Mouse (Mus musculus): Measurements from ENCODE around the gene H2-Q2. TPM values are rescaled to one million over a fixed set of nuclear protein-coding genes. Genes with fewer than 3 reads are reported as not detected.
"Not testable (repeated sequence)": the region's sequence is repeated elsewhere in the genome, so short reads cannot be mapped to it uniquely, and the experiment has no call there.

Gene H2-Q2
- polyA plus RNA-seq, 1 experiment from 2014 or later = 0.31 TPM

GRCm38 (mm10) chr17:35392671-35393070 lies 50.6 kb downstream of the H2-Q2 start:
- WGBS = 76% methylated on average over 2 of the region's 2 CpGs
- not testable (repeated sequence) for H3K27ac ChIP-seq (ENCODE audit: low read depth, low read length); H3K9me3 ChIP-seq (ENCODE audit: control insufficient read depth, low read length); H3K4me2 ChIP-seq (ENCODE audit: low read depth, low read length, severe bottlenecking); ATAC-seq (replicated peaks; ENCODE audit: low FRiP score); H3K36me3 ChIP-seq (ENCODE audit: control insufficient read depth, insufficient read depth, low read length); H3K4me1 ChIP-seq (replicated peaks; ENCODE audit: control insufficient read depth, insufficient read depth, low read length); H3K27me3 ChIP-seq (ENCODE audit: control insufficient read depth, insufficient read depth, low read length); H3K4me3 ChIP-seq (ENCODE audit: low read depth, low read length); H3K9ac ChIP-seq (ENCODE audit: low read length); DNase-seq (ENCODE audit: low spot score)

DNA sequence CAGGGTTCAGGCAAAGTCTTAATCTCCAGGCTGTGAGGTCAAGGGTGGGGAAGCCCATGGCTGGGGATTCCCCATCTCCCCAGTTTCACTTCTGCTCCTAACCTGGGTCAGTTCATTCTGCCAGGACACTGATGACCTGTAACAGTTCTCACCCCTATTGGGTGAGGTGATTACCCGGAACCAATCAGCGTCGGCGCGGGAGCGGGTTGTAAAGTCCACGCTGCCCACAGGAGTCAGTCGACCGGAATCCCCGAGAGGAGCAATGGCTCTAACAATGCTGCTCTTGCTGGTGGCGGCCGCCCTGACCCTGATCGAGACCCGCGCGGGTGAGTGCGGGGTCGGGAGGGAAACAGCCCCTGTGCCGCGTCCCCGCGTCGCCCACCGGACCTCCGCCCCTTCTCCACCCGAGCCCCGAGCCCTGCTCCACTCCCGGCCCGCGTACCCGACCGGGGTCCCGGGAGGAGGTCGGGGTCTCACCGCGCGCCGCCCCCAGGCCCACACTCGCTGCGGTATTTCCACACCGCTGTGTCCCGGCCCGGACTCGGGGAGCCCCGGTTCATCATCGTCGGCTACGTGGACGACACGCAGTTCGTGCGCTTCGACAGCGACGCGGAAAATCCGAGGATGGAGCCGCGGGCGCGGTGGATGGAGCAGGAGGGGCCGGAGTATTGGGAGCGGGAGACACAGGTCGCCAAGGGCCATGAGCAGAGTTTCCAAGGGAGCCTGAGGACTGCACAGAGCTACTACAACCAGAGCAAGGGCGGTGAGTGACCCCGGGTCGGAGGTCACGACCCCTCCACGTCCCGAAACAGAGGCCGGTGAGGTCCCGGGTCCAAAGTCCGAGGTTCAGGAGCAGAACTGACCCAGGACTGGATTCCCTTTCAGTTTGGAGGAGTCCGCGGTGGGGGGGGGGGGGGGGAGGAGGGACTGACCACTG lies 52.1 kb downstream of the H2-Q2 start:
- 2% methylated on average over 45 of the region's 75 CpGs for WGBS
- H3K36me3 ChIP-seq (ENCODE audit: control insufficient read depth, insufficient read depth, low read length); H3K27ac ChIP-seq (ENCODE audit: low read depth, low read length); DNase-seq (ENCODE audit: low spot score); H3K4me1 ChIP-seq (replicated peaks; ENCODE audit: control insufficient read depth, insufficient read depth, low read length); H3K9ac ChIP-seq (ENCODE audit: low read length); H3K27me3 ChIP-seq (ENCODE audit: control insufficient read depth, insufficient read depth, low read length); H3K9me3 ChIP-seq (ENCODE audit: control insufficient read depth, low read length): not testable (repeated sequence)
- peak; percentile 71 for ATAC-seq (replicated peaks; ENCODE audit: low FRiP score)
- Histone ChIP-seq H3K4me3 (ENCODE audit: low read depth, low read length) (peak overlapping the region; percentile 24), H3K4me2 (ENCODE audit: low read depth, low read length, severe bottlenecking) (peak overlapping the region; percentile 38)

Other genes with a start within 250 kb of the H2-Q2 start
- gene Ly6g5c, start 234.0 kb upstream of the H2-Q2 start, polyA plus RNA-seq (2014; fragmentation: Nextera tagmentation; extraction: Ambion mirVana) = not detected in 2 replicates
- gene Ly6g5b, start 226.8 kb upstream of the H2-Q2 start, polyA plus RNA-seq (2014; fragmentation: Nextera tagmentation; extraction: Ambion mirVana) = 1.4 and 1.9 TPM in 2 replicates
- 29.5 and 33.7 TPM in 2 replicates for gene Gpank1, start 220.8 kb upstream of the H2-Q2 start, polyA plus RNA-seq (2014; fragmentation: Nextera tagmentation; extraction: Ambion mirVana)
- gene Csnk2b, start 220.2 kb upstream of the H2-Q2 start, polyA plus RNA-seq (2014; fragmentation: Nextera tagmentation; extraction: Ambion mirVana) = 296 and 297 TPM in 2 replicates
- 8.6 and 8.7 TPM in 2 replicates for gene D17H6S53E, start 215.9 kb upstream of the H2-Q2 start, polyA plus RNA-seq (2014; fragmentation: Nextera tagmentation; extraction: Ambion mirVana)
- 0.64 and 0.88 TPM in 2 replicates for gene Apom, start 210.2 kb upstream of the H2-Q2 start, polyA plus RNA-seq (2014; fragmentation: Nextera tagmentation; extraction: Ambion mirVana)
- 96.6 and 100 TPM in 2 replicates for gene Bag6, start 207.1 kb upstream of the H2-Q2 start, polyA plus RNA-seq (2014; fragmentation: Nextera tagmentation; extraction: Ambion mirVana)
- 277 and 281 TPM in 2 replicates for gene Prrc2a, start 177.3 kb upstream of the H2-Q2 start, polyA plus RNA-seq (2014; fragmentation: Nextera tagmentation; extraction: Ambion mirVana)
- gene Aif1, start 166.2 kb upstream of the H2-Q2 start, polyA plus RNA-seq (2014; fragmentation: Nextera tagmentation; extraction: Ambion mirVana) = 2.9 and 3.5 TPM in 2 replicates
- 3.8 and 4.7 TPM in 2 replicates for gene Lst1, start 153.8 kb upstream of the H2-Q2 start, polyA plus RNA-seq (2014; fragmentation: Nextera tagmentation; extraction: Ambion mirVana)
- gene Ltb, start 147.8 kb upstream of the H2-Q2 start, polyA plus RNA-seq (2014; fragmentation: Nextera tagmentation; extraction: Ambion mirVana) = 0.17 and 0.41 TPM in 2 replicates
- gene Tnf, start 140.2 kb upstream of the H2-Q2 start, polyA plus RNA-seq (2014; fragmentation: Nextera tagmentation; extraction: Ambion mirVana) = not detected in 2 replicates
- gene Lta, start 136.9 kb upstream of the H2-Q2 start, polyA plus RNA-seq (2014; fragmentation: Nextera tagmentation; extraction: Ambion mirVana) = not detected in 2 replicates
- 0.85 TPM in 1 of 2 replicates, not detected in the other for gene Gm16181, start 121.4 kb upstream of the H2-Q2 start, polyA plus RNA-seq (2014; fragmentation: Nextera tagmentation; extraction: Ambion mirVana)
- gene Atp6v1g2, start 108.6 kb upstream of the H2-Q2 start, polyA plus RNA-seq (2014; fragmentation: Nextera tagmentation; extraction: Ambion mirVana) = 12.1 and 14.2 TPM in 2 replicates
- gene Nfkbil1, start 106.5 kb upstream of the H2-Q2 start, polyA plus RNA-seq (2014; fragmentation: Nextera tagmentation; extraction: Ambion mirVana) = 4.3 and 5.5 TPM in 2 replicates
- gene Ddx39b, start 100.5 kb upstream of the H2-Q2 start, polyA plus RNA-seq (2014; fragmentation: Nextera tagmentation; extraction: Ambion mirVana) = 717 and 756 TPM in 2 replicates
- gene H2-D1, start 79.5 kb upstream of the H2-Q2 start, polyA plus RNA-seq (2014; fragmentation: Nextera tagmentation; extraction: Ambion mirVana) = 45.8 and 51.2 TPM in 2 replicates
- not detected in 2 replicates for gene H2-Q1, start 21.8 kb upstream of the H2-Q2 start, polyA plus RNA-seq (2014; fragmentation: Nextera tagmentation; extraction: Ambion mirVana)
- gene H2-Q4, start 37.4 kb downstream of the H2-Q2 start, polyA plus RNA-seq (2014; fragmentation: Nextera tagmentation; extraction: Ambion mirVana) = 1.7 and 2.1 TPM in 2 replicates
- gene H2-Q6, start 82.6 kb downstream of the H2-Q2 start, polyA plus RNA-seq (2014; fragmentation: Nextera tagmentation; extraction: Ambion mirVana) = 0.72 and 1.2 TPM in 2 replicates
- gene H2-Q7, start 96.9 kb downstream of the H2-Q2 start, polyA plus RNA-seq (2014; fragmentation: Nextera tagmentation; extraction: Ambion mirVana) = 10.5 and 10.6 TPM in 2 replicates
- 0.07 and 0.12 TPM in 2 replicates for gene H2-Q10, start 127.8 kb downstream of the H2-Q2 start, polyA plus RNA-seq (2014; fragmentation: Nextera tagmentation; extraction: Ambion mirVana)
- not detected in 2 replicates for gene Pou5f1, start 163.8 kb downstream of the H2-Q2 start, polyA plus RNA-seq (2014; fragmentation: Nextera tagmentation; extraction: Ambion mirVana)
- gene Tcf19, start 174.6 kb downstream of the H2-Q2 start, polyA plus RNA-seq (2014; fragmentation: Nextera tagmentation; extraction: Ambion mirVana) = 58.4 and 59.4 TPM in 2 replicates
- gene Cchcr1, start 174.9 kb downstream of the H2-Q2 start, polyA plus RNA-seq (2014; fragmentation: Nextera tagmentation; extraction: Ambion mirVana) = 17.7 and 18.2 TPM in 2 replicates
- 1.3 and 1.4 TPM in 2 replicates for gene Psors1c2, start 191.0 kb downstream of the H2-Q2 start, polyA plus RNA-seq (2014; fragmentation: Nextera tagmentation; extraction: Ambion mirVana)
- gene Cdsn, start 209.9 kb downstream of the H2-Q2 start, polyA plus RNA-seq (2014; fragmentation: Nextera tagmentation; extraction: Ambion mirVana) = not detected in 2 replicates
- gene 2300002M23Rik, start 225.2 kb downstream of the H2-Q2 start, polyA plus RNA-seq (2014; fragmentation: Nextera tagmentation; extraction: Ambion mirVana) = not detected in 2 replicates